Mouse (Mus musculus): Measurements from ENCODE around the gene Cry2. TPM values are rescaled to one million over a fixed set of nuclear protein-coding genes. Genes with fewer than 3 reads are reported as not detected.

Cry2 gene
- total RNA-seq, 1 experiment from 2014 or later, result 7.3 TPM

DNA sequence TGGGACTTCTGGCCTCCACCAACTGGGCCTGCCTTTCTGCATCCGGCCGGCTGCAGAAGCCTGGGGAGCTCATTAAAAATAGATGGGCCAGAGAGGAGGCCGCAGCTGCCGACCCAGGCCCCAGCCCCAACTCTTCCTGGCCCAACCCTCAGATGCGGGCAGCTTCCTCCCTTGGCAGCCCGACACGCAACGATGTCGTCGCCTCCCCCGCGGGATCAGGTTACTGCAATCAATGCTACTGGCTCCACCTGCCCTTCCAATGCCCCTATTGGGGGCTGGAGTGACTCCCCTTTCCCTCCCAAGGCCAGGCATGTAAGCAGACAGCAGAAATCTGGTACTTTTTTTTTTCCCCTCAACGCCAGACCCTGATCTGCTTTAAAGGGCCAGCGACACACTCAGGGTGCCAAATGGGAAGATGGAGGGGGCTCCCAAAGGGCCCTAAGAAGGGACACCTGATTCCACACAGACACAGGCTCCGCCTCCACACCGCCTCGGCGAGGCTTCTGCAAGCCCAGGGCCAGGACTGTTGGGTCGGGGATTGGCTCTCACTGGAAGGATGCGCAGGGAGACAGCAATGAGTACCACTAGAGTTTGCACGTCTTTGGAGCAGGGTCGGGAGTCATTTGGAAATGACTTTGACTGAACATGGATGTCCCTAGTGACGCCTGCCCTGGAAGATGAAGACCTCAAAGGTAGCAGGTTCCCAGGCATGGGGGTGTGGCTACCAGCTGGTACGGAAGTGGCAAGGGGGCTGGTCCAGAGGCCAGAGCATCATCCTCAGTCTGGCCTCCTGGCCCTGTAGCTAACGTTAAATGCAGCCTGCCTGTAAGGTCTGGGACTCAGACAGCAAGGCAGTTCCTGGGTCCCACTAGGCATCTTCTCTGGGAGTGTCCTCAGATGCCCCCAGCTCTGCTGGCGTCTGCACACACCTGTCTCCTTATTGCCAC lies 41.3 kb downstream of the Cry2 start:
- ATAC-seq (replicated peaks; ENCODE audit: insufficient number of reproducible peaks, low FRiP score, low TSS enrichment, poor library complexity, severe bottlenecking), result no peak

DNA sequence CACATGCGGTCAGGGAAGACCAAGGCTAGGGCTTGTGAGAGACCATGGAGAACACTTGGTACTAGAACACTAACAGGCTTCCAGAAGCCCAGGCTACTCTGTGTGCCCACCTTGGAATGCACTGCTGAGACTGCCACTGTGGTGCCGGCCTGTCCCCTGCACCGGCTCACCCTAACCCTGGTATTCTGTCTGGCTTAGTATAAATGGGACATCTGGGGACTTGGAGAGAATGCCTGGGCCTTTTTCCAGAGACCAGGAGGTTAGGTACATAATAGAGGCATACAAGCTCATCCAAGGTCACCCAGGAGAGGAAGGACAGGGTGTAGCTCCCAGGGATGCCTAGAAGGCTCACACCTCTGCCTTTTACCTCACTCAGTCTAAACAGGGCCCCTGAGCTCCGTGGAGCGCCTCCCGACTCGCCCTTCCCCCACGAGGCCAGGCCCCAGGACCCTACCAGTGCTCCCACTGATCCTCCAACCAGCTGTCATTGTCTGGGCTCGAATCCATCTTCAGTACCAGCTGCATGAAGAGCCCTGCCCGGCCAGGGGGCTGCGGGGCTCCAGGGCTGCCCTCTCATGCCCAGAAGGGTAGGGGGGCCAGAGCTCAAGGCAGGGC lies 42.0 kb downstream of the Cry2 start:
- no peak for ATAC-seq (replicated peaks; ENCODE audit: insufficient number of reproducible peaks, low FRiP score, low TSS enrichment, poor library complexity, severe bottlenecking)

DNA sequence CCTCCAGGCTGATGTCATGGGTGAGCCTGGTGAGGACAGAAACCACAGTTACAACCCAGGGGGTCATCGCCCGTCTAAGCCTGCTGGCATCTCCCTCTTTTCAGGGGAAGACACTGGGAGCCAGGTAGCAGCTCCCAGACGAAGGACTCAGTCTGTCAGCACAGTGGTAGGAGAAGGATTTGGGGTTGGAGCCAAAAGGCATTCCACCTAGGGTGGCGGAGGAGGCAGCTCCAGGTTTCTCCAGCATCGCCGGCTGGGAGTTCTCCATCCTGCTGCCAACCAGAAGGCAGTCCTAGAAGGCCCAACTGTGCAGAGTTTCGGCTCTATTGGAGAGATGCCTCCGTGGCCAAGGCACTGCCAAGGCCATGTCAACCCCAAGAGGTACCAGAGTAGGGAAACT lies 42.7 kb downstream of the Cry2 start:
- ATAC-seq (replicated peaks; ENCODE audit: insufficient number of reproducible peaks, low FRiP score, low TSS enrichment, poor library complexity, severe bottlenecking), result no peak

DNA sequence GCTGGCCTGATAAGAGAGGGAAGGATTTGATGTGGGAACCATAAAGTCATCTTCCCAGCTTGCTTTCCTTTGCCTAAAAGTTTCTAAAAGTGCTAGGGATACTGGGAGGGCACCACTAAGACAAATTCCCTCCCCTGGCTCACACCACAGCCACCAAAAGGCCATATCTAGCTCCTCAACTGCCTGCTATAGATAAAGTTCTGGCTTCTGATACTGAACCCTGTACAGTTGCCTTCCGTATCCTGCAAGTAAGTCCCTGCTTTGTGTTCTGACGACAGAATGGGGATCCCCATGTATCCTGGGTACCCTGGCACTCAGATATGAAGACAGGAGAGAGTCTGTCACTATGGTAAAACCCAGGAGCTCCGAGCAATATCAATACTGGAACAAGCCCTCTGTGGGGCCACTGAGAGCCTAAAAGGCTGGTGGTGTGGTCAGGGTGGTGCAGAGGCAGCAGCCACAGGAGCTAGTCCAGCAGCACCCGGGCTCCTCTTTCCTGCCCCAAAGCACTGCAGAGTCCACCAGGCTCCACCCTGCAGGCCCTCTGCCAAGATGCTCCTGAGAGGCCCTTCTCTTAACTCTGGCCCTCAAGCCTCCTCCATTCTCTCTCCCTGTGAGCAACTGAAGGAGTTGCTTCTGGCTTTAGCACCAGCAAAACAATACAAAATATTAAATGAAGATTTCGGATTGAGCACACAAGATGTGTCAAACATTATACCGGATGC lies 43.5 kb downstream of the Cry2 start:
- no peak for ATAC-seq (replicated peaks; ENCODE audit: insufficient number of reproducible peaks, low FRiP score, low TSS enrichment, poor library complexity, severe bottlenecking)

DNA sequence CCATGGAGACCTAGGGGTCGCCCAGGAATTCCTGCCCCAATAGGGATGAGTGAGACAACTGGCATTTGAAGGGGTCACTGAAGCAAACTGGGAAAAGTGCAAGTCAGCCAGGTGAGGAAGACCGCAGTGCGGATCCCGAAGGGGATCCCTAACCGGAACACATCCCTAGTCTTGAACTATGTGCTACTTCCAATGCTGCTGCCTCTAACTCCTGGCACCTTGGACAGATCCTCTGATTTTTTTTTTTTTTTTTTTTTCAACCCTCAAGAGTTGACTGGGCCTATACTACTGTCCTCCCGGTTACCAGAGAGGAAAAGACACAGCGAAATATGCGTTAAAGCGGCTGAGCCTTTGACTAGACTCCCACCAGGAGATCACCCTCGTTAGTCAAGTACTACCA lies 44.2 kb downstream of the Cry2 start:
- no peak for ATAC-seq (replicated peaks; ENCODE audit: insufficient number of reproducible peaks, low FRiP score, low TSS enrichment, poor library complexity, severe bottlenecking)

DNA sequence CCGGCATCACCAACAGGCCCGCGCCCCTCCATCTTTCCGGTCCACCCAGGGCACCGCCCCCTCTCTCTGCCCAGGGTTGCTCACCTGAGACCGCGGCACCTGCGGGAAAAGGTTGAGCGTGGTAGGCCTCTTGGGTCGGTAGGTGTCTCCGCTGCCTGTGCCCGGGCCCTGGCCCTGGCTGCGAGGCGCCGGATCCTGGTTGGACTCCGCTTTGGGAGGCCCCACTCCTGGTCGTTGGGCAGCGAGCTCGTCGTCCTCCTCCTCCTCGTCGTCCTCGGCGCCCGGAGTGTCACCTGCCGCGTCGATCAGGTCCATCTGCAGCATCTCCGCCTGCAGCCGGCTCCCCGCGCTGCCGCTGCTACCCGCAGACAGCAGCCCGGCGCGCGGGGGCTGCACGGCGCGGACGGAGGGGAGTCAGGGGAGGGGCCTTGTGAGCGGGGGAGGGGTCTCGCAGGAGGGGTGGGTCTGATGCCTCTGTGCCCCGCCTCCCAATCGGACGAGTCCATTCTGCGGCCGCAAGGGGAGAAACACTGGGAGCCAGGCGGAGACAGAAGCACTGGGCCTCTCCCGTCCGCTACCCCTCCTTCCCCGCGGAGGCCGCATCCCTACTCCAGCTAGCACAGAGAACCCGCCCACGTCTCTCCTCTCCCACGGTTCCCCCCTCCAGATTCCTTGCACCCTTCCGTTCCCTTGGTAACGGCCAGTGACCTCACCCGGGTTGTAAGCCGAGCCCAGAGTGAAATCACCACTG lies 44.8 kb downstream of the Cry2 start:
- no peak for ATAC-seq (replicated peaks; ENCODE audit: insufficient number of reproducible peaks, low FRiP score, low TSS enrichment, poor library complexity, severe bottlenecking)

DNA sequence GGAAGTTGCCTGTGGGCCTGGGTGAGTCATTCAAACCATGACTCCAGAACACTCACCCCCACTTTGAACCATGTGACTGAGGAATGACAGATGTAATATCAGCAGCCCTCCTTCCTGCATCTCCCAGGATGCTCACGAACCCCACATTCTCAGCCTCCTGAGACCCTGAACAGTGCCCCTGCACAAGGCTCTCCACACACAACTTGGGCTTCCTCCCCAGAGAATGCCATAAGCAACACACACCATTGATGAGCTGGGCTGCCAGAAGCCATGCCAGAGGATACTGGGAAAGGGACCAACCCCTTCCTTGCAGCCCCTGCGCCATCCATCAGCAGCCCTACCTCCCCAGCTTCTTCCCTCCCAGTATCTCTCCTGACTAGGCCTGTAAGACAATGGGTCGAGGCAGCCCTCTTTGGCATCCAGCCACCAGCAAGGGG lies 45.7 kb downstream of the Cry2 start:
- no peak for ATAC-seq (replicated peaks; ENCODE audit: insufficient number of reproducible peaks, low FRiP score, low TSS enrichment, poor library complexity, severe bottlenecking)

DNA sequence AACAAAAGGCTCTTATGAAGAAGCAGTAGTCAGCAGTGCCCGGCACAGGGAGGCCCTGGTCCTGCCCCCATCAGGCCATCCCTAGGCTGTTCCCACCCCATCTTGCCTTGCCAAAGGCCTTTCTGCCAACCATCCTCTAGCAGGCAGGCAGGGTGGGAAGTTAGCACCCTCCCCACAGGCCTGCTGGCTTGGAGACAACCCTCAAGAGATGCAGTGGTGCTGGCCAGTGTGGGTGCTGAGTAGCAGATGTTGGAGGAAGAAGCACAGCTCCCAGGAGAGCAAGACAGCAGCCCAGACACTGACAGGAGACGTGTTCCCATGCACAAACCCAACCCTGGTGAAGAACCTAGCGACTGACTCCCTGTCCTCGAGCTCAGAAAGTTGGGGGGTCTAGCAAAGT lies 46.2 kb downstream of the Cry2 start:
- no peak for ATAC-seq (replicated peaks; ENCODE audit: insufficient number of reproducible peaks, low FRiP score, low TSS enrichment, poor library complexity, severe bottlenecking)

DNA sequence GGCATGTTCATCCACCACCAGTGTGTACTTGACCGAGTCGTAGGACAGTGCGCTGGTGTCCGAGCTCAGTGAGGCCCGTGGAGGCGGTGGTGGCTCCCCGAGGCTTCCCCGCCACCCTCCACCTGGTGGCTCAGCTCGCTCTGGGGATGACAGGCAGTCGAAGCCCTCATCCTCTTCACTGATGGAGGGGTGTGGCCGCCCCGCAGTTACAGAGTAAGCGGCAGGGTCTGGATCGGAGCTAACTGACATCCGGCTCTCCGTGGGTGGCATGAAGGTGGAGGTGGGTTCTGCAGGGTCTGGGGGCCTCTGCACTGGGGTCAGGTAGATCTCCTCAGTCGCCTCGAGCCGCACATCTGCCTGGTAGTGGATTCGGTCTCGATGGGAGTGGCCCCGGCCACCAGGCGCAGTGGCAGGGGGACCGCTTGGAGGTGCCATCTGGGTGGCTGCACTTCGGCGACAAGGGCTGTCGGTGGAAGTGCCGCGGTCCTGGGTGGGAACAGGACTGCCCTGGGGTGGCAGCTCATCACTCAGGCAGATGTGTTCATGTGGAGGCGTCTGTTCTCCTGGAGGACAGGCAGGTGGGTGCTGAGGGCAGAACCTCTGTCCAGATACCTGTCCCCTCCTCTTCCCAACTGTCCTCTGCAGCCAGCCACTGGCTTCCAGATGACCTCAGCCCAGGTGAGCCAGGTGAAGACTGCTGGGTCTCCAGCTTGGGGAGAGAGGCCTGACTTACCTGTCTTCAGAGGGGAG lies 46.8 kb downstream of the Cry2 start:
- ATAC-seq (replicated peaks; ENCODE audit: insufficient number of reproducible peaks, low FRiP score, low TSS enrichment, poor library complexity, severe bottlenecking), result no peak

DNA sequence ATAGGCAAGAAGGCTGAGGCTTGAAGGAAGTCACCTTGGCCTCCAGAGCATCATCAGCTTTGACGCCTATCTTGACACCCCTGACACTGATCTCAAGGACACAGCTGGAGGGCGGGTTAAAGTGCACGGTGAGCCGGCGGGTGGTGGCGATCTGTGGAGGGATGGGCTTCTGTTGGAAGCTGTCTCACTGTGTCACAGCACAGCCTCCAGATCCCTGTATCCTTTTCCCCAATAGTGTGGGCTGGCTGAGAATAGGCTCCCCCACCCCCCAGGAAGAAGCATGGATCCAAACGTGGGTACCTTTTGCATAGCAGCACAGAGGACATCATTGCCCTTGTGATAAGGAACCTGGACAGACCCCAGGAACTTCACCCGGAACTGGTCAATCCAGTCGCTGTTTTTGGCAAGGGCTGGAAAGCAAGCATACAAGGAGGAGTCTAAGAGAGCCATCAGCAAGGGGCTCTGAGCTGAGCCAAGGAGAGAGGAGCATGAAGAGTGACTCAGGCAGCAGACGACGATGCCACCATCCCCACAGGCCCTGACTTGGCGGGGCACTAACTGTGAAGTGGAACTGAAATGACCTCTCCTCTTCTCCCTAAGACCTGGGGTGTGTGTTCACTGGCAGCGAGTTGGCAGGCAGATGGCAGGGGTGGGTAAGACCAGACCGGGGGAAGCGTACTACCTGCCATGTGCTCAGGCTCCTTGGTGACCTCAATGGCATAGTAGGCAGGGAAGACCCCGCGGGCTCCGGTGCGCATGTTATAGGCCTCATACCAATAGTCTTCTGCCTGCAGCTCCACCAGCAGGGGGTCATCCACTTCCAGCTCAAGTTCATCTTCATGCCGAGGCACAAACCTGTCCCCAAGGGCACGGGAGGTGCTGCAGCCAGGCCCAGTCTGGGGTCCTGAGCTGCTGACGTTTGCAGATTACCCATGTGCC lies 48.5 kb downstream of the Cry2 start:
- no peak for ATAC-seq (replicated peaks; ENCODE audit: insufficient number of reproducible peaks, low FRiP score, low TSS enrichment, poor library complexity, severe bottlenecking)

DNA sequence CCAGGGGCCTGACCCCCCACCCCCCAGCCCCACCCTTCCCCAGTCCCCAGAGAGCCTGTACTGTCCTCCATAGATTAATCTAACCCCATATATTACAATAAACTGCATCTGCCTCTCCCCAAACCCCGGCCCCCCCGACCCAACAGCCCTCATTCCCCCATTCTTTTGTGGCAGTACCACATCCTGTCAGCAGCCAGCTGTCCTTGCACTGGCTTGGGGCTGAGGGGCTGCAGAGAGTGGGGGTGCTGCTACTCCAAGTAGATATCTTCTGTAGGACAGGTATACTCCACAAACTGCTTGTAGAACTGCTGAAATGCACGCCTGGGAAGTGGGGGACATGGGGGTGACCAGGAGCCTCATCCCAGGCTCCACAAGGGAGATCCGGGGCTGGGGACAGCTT lies 49.7 kb downstream of the Cry2 start:
- no peak for ATAC-seq (replicated peaks; ENCODE audit: insufficient number of reproducible peaks, low FRiP score, low TSS enrichment, poor library complexity, severe bottlenecking)

DNA sequence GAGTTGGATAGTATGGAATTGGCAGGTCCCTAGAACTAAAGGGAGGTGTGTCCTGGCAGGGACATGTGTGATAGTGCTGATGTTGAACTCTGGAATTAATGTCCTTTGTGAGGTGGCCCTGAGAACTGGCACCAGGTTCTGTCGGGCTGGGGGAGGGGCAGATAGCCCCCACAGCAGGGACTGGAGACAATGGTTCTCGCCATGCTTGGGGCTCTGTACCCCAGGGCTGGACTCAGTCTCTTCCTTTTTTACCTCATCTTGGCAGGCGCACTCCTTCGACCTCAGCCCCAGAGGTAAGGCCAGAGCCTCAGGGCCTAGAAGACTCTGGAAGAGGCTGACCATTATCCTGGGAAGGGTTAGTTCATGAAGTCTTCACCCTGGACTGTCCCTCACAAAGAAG lies 51.1 kb downstream of the Cry2 start:
- no peak for ATAC-seq (replicated peaks; ENCODE audit: insufficient number of reproducible peaks, low FRiP score, low TSS enrichment, poor library complexity, severe bottlenecking)

DNA sequence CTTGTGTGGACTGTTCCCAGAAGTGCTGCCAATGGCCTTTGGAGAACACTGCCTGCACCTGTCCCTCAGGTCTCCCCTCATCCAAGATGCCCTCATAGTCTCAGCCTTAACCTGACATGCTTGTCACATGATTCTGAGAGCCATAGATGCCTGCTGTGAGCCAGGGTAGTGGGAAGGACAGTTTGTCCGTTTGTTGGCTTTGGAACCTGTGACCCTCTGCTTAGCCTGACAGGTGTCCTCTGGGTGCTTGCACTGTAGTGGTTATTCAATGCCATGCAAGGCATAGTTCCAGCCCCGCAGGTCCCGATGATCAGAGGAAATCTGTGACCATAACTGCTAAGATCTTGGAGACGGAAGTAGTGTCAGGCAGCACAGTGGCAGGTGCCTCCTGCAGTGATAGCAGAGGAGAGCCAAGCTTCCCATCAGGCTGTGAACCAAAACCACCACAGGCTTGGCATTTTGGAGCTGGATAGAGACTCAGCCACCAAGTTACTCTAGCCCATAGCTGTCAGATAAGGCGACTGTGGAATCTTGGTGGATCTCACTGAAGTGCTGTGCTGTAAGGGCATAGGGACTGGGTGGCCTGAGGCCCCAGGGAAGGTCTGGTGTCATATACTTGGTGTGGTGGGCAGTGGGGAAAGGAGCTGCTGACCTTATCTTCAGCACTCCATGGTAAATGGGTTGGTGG lies 51.8 kb downstream of the Cry2 start, which contains the start of gene 1700029I15Rik:
1700029I15Rik (plus strand) TSS at position 638 of the 688 bp plus-strand sequence.
- ATAC-seq (replicated peaks; ENCODE audit: insufficient number of reproducible peaks, low FRiP score, low TSS enrichment, poor library complexity, severe bottlenecking), result no peak

DNA sequence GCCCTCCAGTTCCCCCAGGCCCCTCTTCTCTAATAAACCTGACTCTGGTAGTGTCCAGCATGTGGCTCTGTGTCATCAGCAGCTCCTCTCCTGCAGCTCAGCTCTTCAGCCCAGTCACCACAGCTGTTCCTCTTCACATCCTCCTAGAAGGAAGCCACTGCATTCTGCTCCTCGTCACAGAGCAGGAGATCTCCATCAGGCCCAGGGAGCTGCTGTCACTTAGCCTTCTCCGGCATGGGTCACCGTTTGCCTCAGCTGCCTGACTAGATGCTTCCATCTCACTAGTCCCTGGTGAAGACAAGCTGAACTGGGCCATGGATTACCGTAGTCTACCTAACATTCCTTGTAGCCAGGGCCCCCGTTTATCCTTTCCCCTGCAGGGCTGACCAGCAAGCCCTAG lies 52.7 kb downstream of the Cry2 start:
- ATAC-seq (replicated peaks; ENCODE audit: insufficient number of reproducible peaks, low FRiP score, low TSS enrichment, poor library complexity, severe bottlenecking), result no peak

DNA sequence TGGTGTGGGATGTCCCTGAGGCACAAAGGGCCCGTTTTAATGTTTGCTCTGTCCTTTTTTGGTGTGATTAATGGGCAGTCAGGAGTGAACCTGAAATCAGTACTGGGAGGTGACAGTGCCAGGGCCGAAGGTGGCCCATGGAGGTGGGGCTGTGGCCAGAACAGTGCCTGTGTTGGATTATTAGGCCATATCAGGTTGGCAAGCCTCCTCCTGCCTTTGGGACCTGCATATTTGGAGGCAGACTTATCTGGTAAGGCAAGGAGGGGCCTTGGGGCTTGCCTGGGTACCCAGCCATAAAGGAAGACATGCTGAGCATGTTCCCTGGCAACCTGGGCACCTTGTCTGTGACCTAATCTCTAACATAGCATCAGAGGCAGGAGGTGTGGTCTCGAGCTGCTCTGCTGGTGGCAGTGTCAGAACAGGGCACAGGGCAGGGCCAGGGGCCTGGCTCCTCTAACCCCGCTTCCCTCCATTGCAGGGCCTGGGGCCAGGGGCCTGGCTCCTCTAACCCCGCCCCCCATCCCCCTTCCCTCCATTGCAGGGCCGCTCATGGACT lies 53.3 kb downstream of the Cry2 start:
- no peak for ATAC-seq (replicated peaks; ENCODE audit: insufficient number of reproducible peaks, low FRiP score, low TSS enrichment, poor library complexity, severe bottlenecking)

DNA sequence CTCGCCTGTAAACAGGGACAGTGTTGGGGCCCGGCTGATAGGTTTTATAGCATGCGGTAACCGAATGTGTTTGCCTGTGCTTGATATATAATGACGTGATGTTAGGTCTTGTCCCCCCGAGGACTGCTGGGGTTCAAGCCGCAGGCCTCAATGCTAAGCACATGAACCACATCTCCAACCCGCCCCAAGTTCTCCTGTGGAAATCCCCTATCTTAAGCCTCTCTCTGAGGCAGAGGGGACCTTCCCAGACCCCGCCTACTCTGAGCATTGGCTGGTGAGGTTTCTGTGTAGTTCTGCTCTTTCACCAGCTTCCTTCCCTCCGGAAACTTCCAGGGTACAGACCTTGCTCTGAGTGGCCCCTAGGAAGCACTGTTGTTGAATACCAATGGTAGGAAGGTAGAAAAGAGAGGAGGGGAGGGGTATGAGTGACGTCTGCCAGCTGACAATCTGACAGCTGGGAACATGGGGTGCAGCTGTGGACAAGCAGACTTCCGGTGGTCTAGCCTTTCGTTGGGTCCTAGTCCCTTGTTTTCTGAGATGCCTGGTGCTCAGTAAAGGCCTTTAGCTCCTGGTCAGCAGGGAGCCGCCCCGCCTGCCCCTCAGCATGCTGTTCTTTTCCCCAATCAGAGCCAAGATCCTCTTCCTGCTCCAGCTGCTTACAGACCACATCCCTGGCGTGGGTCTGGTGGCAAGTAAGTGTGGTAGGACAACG lies 53.9 kb downstream of the Cry2 start:
- no peak for ATAC-seq (replicated peaks; ENCODE audit: insufficient number of reproducible peaks, low FRiP score, low TSS enrichment, poor library complexity, severe bottlenecking)

Measured in monocyte, adult 5-6 weeks (primary cell).